Mouse (Mus musculus): ENCODE measurements around the gene Wdfy3. TPM values are rescaled to one million over a fixed set of nuclear protein-coding genes. Genes with fewer than 3 reads are reported as not detected.
"Not testable (repeated sequence)": the region's sequence is repeated elsewhere in the genome, so short reads cannot be mapped to it uniquely, and the experiment has no call there.

Gene Wdfy3
- polyA plus RNA-seq, 1 experiment from 2014 or later = 20.8 TPM

DNA sequence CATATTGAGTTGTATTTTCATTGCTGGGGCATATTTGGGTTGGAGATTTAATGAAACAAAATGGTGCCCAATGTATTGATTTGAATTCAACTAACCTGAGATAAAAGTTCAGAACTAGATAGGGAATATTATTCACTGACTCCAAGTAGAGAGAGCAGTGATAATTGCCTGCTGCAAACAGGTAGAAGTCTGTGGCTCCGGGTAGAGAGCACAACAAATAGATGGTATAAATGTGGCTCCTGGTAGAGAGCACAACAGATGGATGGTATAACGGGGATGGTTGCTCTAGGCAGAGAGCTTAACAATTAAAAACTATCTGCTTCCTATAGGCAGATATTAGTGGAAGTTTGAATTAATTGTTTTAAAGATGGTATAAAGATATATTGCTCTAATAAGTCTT lies 232.1 kb downstream of the Wdfy3 start:
- not testable (repeated sequence) for H3K4me2 ChIP-seq; ATAC-seq (replicated peaks; ENCODE audit: low FRiP score); H3K27me3 ChIP-seq; H3K4me1 ChIP-seq; H3K9ac ChIP-seq; H3K4me3 ChIP-seq (replicated peaks); H3K27ac ChIP-seq; H3K9me3 ChIP-seq (replicated peaks)
- H3K36me3 ChIP-seq = peaks cover 93% of the 10 kb centered on the region
- 88% methylated on average over 2 of the region's 2 CpGs for WGBS

DNA sequence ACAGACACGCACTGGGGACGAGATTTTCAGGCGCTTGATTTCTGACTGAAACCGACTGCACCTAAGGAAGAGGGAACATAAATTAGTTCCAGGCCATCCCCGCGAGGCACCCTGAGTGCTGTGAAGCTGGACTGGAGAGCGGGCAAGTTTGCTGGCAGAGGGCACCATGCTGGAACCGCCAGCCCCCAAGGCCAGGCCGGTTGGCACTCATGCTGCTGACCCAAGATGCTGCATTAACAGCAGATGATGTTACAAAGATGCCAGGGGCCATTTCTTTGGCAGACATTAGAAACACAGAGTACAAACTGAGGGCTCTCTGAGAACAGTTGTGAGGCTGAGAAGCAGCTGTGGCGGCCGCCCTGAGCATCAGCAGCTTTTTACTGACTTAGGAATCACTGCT lies 233.5 kb downstream of the Wdfy3 start:
- WGBS = 87% methylated on average over 11 of the region's 11 CpGs
- Histone ChIP-seq H3K27ac (no peak overlapping the region), H3K9ac (no peak overlapping the region), H3K4me1 (no peaks in the 10 kb centered on the region), H3K4me3 (replicated peaks) (no peak overlapping the region), H3K4me2 (no peak overlapping the region), H3K27me3 (no peaks in the 10 kb centered on the region), H3K9me3 (replicated peaks) (no peaks in the 10 kb centered on the region), H3K36me3 (peaks cover 93% of the 10 kb centered on the region)
- ATAC-seq (replicated peaks; ENCODE audit: low FRiP score) = no peak

DNA sequence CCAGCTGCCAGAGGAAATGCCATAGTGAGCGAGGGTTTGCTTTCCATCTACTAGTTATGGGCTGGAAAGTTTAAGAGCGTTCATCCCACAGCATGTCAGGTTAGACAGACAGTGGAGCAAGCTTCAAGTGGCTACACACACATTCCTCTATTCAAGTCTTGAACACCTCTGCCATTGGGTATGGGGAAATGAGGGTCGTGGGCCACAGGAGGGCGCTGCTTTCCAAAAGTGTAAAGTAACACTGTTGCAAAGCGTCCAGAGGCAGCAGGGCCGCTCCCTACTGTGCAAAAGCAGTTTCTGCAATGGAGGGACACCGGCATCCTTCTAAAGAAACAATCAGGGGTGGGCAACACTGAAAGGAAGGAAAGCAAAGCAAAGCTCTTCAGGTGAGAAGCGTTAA lies 235.8 kb downstream of the Wdfy3 start:
- Histone ChIP-seq H3K9me3 (replicated peaks) (no peaks in the 10 kb centered on the region), H3K4me1 (no peaks in the 10 kb centered on the region), H3K27ac (no peak overlapping the region), H3K9ac (no peak overlapping the region), H3K27me3 (no peaks in the 10 kb centered on the region), H3K36me3 (peaks cover 72% of the 10 kb centered on the region), H3K4me3 (replicated peaks) (no peak overlapping the region), H3K4me2 (no peak overlapping the region)
- WGBS = 71% methylated on average over 8 of the region's 8 CpGs
- no peak for ATAC-seq (replicated peaks; ENCODE audit: low FRiP score)

DNA sequence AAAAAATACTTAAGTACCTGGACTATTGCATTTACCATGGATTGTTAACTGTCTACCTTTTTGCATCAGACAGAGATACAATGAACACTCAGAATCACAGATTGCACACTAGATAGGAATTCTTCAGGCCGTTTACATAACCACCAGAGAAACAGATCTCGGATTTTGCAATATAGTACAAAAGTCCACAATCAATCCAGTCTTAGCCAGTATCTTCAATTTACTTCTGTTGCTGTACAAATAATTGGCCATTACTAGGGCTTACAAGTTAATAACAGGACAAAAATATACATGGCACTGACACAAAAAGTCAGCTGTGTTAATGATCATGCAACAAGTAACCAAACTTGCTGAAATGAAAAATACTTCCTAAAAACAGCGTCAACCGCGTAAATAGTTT lies 236.7 kb downstream of the Wdfy3 start:
- no peaks in the 10 kb centered on the region for H3K27me3 ChIP-seq
- peaks cover 63% of the 10 kb centered on the region for H3K36me3 ChIP-seq
- 91% methylated on average over 5 of the region's 5 CpGs for WGBS
- no peaks in the 10 kb centered on the region for H3K4me1 ChIP-seq
- H3K27ac ChIP-seq = no peak overlapping the region
- no peak for ATAC-seq (replicated peaks; ENCODE audit: low FRiP score)
- H3K9me3 ChIP-seq (replicated peaks) = no peaks in the 10 kb centered on the region
- H3K4me3 ChIP-seq (replicated peaks) = no peak overlapping the region
- H3K9ac ChIP-seq = no peak overlapping the region
- no peak overlapping the region for H3K4me2 ChIP-seq

DNA sequence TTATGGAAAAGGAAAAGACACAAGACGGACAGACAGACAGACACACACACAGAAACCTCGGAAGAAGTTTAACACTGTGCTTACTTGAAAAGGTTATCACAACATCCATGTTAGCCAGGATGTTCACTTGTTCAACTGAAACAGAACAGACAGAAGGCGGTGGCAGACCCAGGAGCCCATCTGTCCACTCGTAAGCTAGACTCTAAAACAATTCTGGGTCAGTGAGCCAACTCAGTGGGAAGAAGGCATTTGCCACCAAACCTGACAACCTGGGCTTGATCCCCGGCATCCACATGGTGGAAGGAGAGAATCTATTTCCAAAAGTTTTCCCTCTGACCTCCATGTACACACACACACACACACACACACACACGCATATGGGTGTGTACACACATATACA lies 237.7 kb downstream of the Wdfy3 start:
- H3K4me1 ChIP-seq = peaks cover 2% of the 10 kb centered on the region
- H3K4me2 ChIP-seq = no peak overlapping the region
- 91% methylated on average over 6 of the region's 6 CpGs for WGBS
- H3K9ac ChIP-seq = no peak overlapping the region
- no peak overlapping the region for H3K27ac ChIP-seq
- peaks cover 53% of the 10 kb centered on the region for H3K36me3 ChIP-seq
- H3K4me3 ChIP-seq (replicated peaks) = no peak overlapping the region
- no peak for ATAC-seq (replicated peaks; ENCODE audit: low FRiP score)
- H3K9me3 ChIP-seq (replicated peaks) = no peaks in the 10 kb centered on the region
- no peaks in the 10 kb centered on the region for H3K27me3 ChIP-seq

DNA sequence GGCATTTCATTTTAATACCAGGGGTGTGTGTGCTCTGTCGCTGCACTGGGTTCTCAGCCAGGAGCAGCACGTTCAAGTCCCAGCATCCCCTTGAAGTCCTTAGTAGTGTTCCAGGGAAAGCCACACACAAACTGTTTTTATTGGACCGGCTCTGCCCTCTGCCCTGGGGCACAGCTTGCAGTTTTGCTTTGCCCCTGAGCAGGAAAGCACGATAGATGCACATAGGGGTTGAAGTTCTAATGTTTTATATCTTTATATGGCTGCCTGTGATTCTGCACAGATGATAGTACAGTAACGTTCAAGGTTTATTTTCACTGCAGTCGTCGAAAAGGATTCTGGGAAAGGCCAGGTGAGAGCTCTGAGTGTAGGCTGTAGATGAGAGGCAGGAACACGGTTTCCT lies 239.5 kb downstream of the Wdfy3 start:
- Histone ChIP-seq H3K9me3 (replicated peaks) (no peaks in the 10 kb centered on the region), H3K36me3 (peaks cover 35% of the 10 kb centered on the region), H3K4me3 (replicated peaks) (no peak overlapping the region), H3K4me1 (peaks cover 16% of the 10 kb centered on the region), H3K9ac (no peak overlapping the region), H3K27ac (no peak overlapping the region), H3K27me3 (no peaks in the 10 kb centered on the region), H3K4me2 (no peak overlapping the region)
- ATAC-seq (replicated peaks; ENCODE audit: low FRiP score) = no peak
- 77% methylated on average over 8 of the region's 8 CpGs for WGBS

DNA sequence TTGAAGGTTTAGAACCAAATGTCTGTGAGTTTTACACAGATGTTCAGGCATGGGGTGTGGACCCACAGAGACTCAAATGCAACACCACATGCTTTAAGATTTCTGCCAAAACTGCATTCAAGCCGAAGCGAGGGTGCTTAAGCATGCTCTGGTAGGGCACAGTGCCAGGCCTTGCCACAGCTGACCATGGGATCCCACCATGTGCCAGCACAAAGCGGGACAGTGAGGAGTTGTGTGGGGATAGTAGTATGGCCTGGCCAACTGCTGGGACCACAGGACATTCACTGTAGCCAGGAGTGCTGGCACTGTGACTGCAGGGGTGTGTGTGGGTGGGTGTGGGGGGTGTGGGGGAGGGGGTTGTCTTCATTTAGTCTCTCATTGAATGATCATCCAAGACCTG lies 240.8 kb downstream of the Wdfy3 start:
- no peak overlapping the region for H3K27ac ChIP-seq
- 82% methylated on average over 3 of the region's 3 CpGs for WGBS

DNA sequence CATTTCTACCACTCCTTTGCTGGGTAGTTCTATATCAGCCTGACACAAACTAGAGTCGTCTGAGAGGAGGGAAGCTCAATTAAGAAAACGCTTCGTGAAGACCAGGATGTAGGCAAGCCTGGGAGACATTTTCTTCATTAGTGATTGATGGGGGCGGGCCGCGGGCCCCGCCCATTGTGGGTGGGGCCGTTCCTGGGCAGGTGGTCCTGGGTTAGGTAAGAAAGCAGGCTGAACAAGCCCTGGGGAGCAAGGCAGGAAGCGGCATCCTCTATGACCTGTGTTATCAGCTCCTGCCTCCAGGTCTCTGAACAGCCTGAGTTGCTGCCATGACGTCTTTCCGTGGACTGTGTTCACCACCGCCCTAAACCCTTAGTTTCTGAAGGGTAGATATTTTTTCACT lies 242.2 kb downstream of the Wdfy3 start:
- no peak overlapping the region for H3K4me3 ChIP-seq (replicated peaks)
- H3K36me3 ChIP-seq = peaks cover 13% of the 10 kb centered on the region; the same call in 1 of the 2 replicates
- ATAC-seq (replicated peaks; ENCODE audit: low FRiP score) = no peak
- H3K9ac ChIP-seq = no peak overlapping the region
- H3K27me3 ChIP-seq = no peaks in the 10 kb centered on the region
- H3K9me3 ChIP-seq (replicated peaks) = no peaks in the 10 kb centered on the region
- no peak overlapping the region for H3K27ac ChIP-seq
- H3K4me1 ChIP-seq = peaks cover 24% of the 10 kb centered on the region
- 33% methylated on average over 12 of the region's 12 CpGs for WGBS
- no peak overlapping the region for H3K4me2 ChIP-seq

More for the DNA sequence above, 240.8 kb downstream of the Wdfy3 start:
- ATAC-seq (replicated peaks; ENCODE audit: low FRiP score) = no peak
- Histone ChIP-seq H3K9ac (no peak overlapping the region), H3K4me1 (peaks cover 20% of the 10 kb centered on the region), H3K9me3 (replicated peaks) (no peaks in the 10 kb centered on the region), H3K4me3 (replicated peaks) (no peak overlapping the region), H3K36me3 (peaks cover 26% of the 10 kb centered on the region), H3K4me2 (no peak overlapping the region), H3K27me3 (no peaks in the 10 kb centered on the region)

DNA sequence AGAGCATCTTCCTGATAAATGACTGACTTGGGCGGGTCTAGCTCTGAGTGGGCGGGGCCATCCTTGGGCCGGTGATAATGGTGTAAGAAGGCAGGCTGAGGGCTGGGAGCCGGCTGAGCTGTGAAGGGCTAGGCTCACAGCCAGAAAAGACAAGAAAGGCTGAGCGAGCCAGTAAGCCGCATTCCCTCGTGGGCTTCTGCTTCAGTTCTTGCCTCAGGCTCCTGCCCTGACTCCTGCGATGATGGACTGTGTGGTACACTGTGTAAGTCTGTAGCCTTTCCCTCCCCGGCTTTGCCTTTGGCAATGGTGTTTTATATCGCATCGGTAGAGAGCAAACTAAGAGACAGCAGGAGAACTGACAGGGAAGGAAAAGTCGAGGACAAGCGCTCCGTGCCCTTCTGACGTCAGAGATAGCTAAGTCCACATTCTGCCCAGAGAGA lies 243.2 kb downstream of the Wdfy3 start:
- H3K9me3 ChIP-seq (replicated peaks) = no peaks in the 10 kb centered on the region
- no peak overlapping the region for H3K4me3 ChIP-seq (replicated peaks)
- peak overlapping the region; percentile 48 for H3K4me2 ChIP-seq
- peak; percentile 24; the same call in 1 of the 2 replicates for ATAC-seq (replicated peaks; ENCODE audit: low FRiP score)
- no peak overlapping the region for H3K9ac ChIP-seq
- 9% methylated on average over 15 of the region's 15 CpGs for WGBS
- peaks cover 4% of the 10 kb centered on the region; the same call in 1 of the 2 replicates for H3K36me3 ChIP-seq
- no peaks in the 10 kb centered on the region for H3K27me3 ChIP-seq
- H3K4me1 ChIP-seq = peaks cover 34% of the 10 kb centered on the region
- no peak overlapping the region for H3K27ac ChIP-seq

DNA sequence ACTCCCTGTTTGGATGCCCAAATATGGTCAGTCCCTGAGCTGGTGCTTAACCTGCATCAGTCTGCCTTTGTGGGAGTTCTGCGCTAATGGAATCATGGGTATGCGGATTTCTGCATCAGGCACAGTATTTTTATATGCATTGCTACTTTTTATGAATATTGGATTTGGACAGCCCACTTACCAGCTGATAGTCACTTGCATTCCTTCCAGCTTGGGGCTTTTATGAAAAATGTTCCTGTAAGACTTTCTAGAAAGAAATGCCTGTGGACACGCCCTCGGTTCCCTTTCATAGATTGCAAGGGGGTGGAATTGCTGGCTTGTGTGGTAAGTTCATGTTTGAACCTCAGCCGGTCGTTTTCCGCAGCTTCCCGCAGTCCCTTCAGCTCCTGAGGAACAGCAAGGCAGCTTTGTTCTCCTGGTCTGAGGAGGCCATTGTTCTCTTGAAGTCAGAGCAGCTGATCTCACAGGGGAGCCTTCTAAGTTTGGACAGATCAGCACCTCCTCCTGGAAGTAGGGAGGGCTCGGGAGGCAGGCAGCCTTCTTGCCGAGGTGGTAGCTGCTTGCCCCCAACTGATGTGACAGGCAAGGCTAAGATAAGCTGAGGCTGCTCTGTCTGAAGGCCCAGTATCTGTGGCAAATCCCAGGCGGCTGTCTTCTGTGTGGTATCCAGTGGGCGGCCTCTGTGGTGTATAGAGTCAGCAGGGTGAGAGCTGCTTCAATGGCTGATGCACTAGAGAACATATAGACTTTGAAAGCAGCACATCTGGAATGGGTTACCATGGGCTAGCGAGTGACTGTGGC lies 244.4 kb downstream of the Wdfy3 start:
- H3K27ac ChIP-seq = peak overlapping the region; percentile 71
- H3K9me3 ChIP-seq (replicated peaks) = no peaks in the 10 kb centered on the region

DNA sequence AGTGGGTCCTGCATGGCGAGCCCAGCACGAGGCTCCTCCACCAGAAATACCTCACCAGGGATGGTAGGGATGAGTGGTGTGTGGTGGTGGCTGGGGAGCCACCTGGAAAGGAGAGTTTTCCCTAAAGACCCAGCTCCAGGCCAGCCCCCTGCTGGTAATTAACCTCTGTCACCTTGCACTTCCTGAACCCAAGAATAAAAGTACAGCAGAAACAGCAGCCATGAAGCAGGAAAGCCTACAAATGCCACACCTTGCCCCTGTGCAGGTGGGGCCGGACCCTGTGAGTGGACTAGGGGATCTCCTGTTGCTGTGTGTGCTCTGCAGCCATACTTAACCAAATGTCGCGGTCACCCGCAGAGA lies 247.4 kb downstream of the Wdfy3 start:
- Histone ChIP-seq H3K9me3 (replicated peaks) (no peaks in the 10 kb centered on the region), H3K27me3 (no peaks in the 10 kb centered on the region), H3K4me1 (peaks cover 62% of the 10 kb centered on the region), H3K4me2 (no peak overlapping the region), H3K4me3 (replicated peaks) (no peak overlapping the region), H3K27ac (peak overlapping the region; percentile 91), H3K36me3 (no peaks in the 10 kb centered on the region), H3K9ac (no peak overlapping the region)
- ATAC-seq (replicated peaks; ENCODE audit: low FRiP score) = no peak
- WGBS = 46% methylated on average over 6 of the region's 6 CpGs

More for the DNA sequence above, 244.4 kb downstream of the Wdfy3 start:
- no peaks in the 10 kb centered on the region for H3K27me3 ChIP-seq
- no peaks in the 10 kb centered on the region for H3K36me3 ChIP-seq
- no peak overlapping the region for H3K9ac ChIP-seq
- 46% methylated on average over 13 of the region's 13 CpGs for WGBS
- peaks cover 46% of the 10 kb centered on the region for H3K4me1 ChIP-seq
- ATAC-seq (replicated peaks; ENCODE audit: low FRiP score) = no peak
- no peak overlapping the region for H3K4me2 ChIP-seq
- no peak overlapping the region for H3K4me3 ChIP-seq (replicated peaks)

DNA sequence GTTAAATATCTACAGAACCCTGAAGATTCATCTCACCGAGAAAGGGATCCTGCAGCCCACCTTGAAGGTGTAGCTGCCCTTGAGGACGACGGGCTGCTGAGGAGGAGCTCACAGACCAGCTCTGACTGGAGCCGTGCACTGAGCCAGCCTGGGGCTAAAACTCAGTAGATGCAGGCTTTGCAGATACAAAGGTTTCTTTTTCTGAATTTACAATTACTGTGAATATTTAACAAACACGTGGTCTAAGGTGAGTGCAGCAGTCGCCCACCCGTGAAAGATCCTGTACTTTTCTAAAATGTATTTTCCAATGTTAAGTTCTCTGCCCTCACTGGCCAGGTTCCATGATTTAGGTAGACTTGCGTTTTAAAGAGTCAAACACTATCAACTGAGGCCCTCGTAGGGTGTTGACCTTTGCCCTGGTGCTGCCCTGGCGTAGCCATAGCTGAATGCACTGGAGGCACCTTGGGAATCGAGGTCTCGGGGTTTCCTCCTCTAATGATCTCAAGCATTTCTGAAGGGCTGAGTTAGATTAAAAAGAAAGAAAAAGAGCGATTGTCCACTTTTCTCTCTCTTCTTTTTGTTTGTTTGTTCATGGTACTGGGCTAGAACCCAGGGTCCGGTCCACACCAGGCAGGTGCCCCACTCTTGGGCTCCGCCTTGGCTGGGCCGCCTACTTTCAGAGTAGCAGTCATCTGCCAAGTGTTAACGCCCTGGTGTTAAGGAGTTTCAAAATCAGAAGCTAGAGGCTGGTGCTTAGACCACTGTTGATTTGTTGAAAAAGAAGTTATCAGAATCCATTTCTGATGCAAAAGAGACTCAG lies 248.0 kb downstream of the Wdfy3 start:
- peak overlapping the region; percentile 16; the same call in 1 of the 2 replicates for H3K4me2 ChIP-seq
- H3K4me1 ChIP-seq = peaks cover 62% of the 10 kb centered on the region
- H3K36me3 ChIP-seq = no peaks in the 10 kb centered on the region
- peak overlapping the region; percentile 91 for H3K27ac ChIP-seq
- H3K4me3 ChIP-seq (replicated peaks) = no peak overlapping the region
- no peaks in the 10 kb centered on the region for H3K9me3 ChIP-seq (replicated peaks)
- H3K9ac ChIP-seq = no peak overlapping the region
- WGBS = 50% methylated on average over 17 of the region's 17 CpGs
- no peaks in the 10 kb centered on the region for H3K27me3 ChIP-seq
- ATAC-seq (replicated peaks; ENCODE audit: low FRiP score) = peak; percentile 14
